Mouse (Mus musculus): ENCODE measurements at regions not wholly inside any gene's neighbourhood (a gene's known extent, or its start where the extent isn't known, plus 50 kb on each side); places are given as distances from the start of the nearest gene placed in this dataset.

DNA sequence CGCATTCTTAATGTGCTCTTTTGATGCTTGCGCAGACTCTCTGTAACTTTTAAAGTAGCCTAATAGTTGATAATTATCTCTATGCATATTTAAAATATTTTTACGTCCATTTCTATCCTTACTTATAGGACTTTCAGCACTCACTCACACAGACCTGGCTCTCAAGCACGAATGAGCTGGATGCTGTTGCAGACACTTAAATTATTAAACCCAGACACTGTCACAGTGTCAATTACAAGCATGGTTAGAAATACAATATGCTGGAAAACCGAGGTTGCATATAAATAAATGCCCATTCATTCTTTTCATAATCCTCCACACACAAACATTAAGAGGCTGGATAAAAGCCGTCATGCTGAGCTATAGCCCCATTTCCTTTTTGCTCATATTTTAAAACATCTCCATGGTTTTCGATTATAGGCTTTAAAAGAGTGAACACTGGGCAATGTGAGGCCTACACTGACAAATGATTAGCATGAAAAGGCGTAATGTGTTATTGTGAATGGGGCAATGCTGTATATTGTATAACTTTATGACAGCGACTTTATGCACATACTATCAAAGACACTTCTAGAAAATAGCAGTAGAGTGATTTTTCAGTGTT, 566.3 kb downstream of the Pdha2 start:
- WGBS (ENCODE audit: insufficient replicate concordance), result 74% methylated on average over 9 of the region's 9 CpGs
- Histone ChIP-seq H3K4me2 (no peak overlapping the region), H3K4me3 (ENCODE audit: low read depth, low read length) (no peak overlapping the region), H3K27me3 (ENCODE audit: control insufficient read depth, insufficient read depth, low read length) (no peaks in the 10 kb centered on the region), H3K9ac (ENCODE audit: low read depth, low read length) (no peak overlapping the region), H3K27ac (ENCODE audit: low read depth, low read length) (no peak overlapping the region), H3K36me3 (ENCODE audit: control insufficient read depth, insufficient read depth, low read length) (no peaks in the 10 kb centered on the region), H3K9me3 (replicated peaks; ENCODE audit: control insufficient read depth, low read length) (no peaks in the 10 kb centered on the region), H3K4me1 (ENCODE audit: control insufficient read depth, insufficient read depth, low read length) (no peaks in the 10 kb centered on the region)
- no peak for ATAC-seq (replicated peaks; ENCODE audit: insufficient number of reproducible peaks, low FRiP score, low TSS enrichment)

DNA sequence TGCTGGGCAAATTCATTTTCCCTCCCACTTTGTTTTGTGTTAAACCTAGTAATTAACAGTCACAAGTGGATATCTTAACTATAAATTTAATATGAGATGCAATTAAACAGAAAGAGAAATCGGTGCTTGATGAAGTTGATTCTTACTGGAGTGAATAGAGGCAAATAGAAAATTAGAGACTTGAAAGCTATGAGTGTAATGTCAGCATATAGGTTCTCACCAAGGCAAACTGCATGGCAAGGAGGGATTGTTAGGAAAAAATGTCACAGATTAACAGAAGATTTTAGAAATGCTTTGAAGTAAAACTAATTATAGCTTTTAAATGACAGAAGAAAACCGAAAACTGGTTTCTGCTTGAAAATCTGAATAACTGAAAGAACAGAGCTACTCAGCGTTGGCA, 592.3 kb downstream of the Pdha2 start:
- Histone ChIP-seq H3K9me3 (replicated peaks; ENCODE audit: control insufficient read depth, low read length) (no peaks in the 10 kb centered on the region), H3K36me3 (ENCODE audit: control insufficient read depth, insufficient read depth, low read length) (no peaks in the 10 kb centered on the region), H3K27ac (ENCODE audit: low read depth, low read length) (no peak overlapping the region), H3K4me3 (ENCODE audit: low read depth, low read length) (no peak overlapping the region), H3K9ac (ENCODE audit: low read depth, low read length) (no peak overlapping the region), H3K27me3 (ENCODE audit: control insufficient read depth, insufficient read depth, low read length) (no peaks in the 10 kb centered on the region), H3K4me1 (ENCODE audit: control insufficient read depth, insufficient read depth, low read length) (no peaks in the 10 kb centered on the region), H3K4me2 (no peak overlapping the region)
- ATAC-seq (replicated peaks; ENCODE audit: insufficient number of reproducible peaks, low FRiP score, low TSS enrichment), result no peak
- WGBS (ENCODE audit: insufficient replicate concordance), result 74% methylated on average over 3 of the region's 3 CpGs

Data from heart, embryonic 11.5 days (tissue).